Mouse (Mus musculus) layer of hippocampus, postnatal 10 days (tissue): ENCODE measurements around the gene 4933430I17Rik. TPM values are rescaled to one million over a fixed set of nuclear protein-coding genes. Genes with fewer than 3 reads are reported as not detected.
A peak's percentile ranks its signal among the peaks of the same experiment; 100 is the strongest.
"Not testable (repeated sequence)": the region's sequence is repeated elsewhere in the genome, so short reads cannot be mapped to it uniquely, and the experiment has no call there.

Experiments
- DNase-seq, 2 experiments: peaks; one replicate each; pipeline ENCODE4 v3.0.0; 2021; ENCODE audit warnings: low spot score in 2 of 2
- total RNA-seq, 2 experiments: library from RNA; stranded (reverse); gene quantifications; 2 replicates each; pipeline ENCODE4 v1.2.3; 2021

4933430I17Rik gene
- total RNA-seq, 2 experiments from 2014 or later: 0.18 to 0.46 TPM

DNA sequence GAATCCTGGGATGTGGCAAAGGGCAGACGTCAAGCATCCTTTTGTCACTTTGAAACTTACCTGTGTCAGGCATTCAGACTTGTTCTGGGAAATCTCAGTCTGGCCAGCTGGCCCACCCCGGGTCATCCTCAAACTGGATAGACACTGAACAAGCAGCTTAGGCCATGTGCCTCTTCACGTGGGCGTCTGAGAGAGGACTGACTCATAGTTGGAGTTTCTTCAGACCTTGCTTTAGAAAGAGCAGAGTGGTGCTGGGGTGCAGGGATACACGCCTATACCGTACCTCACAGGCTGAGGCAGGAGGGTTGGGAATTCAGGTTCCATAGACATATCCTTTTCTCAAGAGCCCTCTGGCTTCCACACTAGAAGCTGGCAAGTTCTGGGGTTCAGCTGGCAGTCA lies 18.6 kb downstream of the 4933430I17Rik start:
- no peak for DNase-seq

- no peak for DNase-seq
These were observed 19.6 kb downstream of the 4933430I17Rik start for GRCm38 (mm10) chr4:62544801-62545200.

GRCm38 (mm10) chr4:62551966-62552365 lies 26.8 kb downstream of the 4933430I17Rik start:
- DNase-seq: no peak

DNA sequence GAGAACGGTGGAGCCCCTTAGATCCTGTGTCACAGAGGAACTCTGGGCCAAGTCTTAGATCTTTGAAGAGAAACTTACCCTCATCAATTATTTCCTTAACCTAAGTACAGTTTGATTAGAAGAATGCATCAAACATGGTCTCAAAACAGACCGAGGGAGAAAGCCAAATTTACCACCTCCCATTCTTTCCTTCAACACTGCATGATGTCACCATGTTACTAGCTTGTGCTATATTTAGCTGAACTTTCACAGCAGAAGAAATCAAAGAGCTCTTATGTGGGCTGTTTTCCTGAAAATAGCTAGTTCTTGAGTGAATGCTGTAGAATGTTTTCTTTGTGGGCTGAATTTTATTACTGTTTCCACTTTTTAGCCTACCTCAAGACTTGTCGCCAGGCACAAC lies 32.3 kb downstream of the 4933430I17Rik start:
- no peak for DNase-seq

GRCm38 (mm10) chr4:62559797-62560329 lies 34.7 kb downstream of the 4933430I17Rik start, which contains the start of gene Rgs3:
Gene Rgs3, plus strand, starts transcription at chr4:62559847.
- DNase-seq: no peak

DNA sequence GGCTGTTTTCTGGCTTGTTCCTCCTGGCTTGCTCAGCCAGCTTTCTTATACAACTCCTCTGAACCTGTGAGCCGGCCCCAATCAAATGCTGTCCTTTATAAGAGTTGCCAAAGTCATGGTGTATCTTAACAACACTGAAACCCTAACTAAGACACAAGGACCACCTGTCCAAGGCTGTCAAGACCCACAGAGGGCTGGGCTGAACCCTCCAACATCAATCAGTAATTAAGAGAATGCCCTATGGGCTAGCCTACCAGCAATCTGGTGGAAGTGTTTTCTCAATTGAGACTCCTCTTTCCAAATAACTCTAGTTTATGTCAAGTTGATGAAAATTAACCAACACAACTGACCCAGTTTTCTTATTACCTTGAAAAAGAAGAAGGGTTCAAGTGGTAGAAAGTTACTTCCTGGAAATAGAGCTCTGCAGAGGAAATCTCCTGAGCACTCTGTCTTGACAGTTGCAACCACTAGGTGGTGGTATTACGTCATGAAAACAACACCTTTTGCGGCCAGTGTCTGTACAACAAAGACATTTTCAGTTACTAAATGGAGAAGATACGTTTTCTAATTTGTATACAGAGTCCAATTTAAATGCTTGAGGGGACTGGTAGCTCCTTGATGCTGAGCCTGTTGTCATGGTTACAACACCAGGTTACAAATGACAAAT lies 35.9 kb downstream of the 4933430I17Rik start:
- peak; percentile 80 to 83 for DNase-seq

DNA sequence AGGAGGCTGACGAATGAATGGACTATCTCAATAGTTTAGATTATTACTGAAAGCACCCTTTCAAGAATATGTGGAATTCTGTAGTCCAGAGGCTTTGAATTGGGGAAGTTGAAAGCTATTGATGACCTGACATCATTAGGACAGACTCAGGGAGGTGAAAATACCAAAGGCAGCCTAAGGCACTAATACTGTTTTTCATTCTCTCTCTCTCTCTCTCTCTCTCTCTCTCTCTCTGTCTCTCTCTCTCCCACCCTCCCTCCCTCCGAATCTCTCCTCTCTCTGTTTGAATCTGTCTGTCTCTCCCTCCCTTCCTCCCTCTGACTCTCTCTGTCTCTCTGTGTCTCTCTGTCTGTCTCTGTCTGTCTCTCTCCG lies 36.4 kb downstream of the 4933430I17Rik start:
- no peak for DNase-seq

DNA sequence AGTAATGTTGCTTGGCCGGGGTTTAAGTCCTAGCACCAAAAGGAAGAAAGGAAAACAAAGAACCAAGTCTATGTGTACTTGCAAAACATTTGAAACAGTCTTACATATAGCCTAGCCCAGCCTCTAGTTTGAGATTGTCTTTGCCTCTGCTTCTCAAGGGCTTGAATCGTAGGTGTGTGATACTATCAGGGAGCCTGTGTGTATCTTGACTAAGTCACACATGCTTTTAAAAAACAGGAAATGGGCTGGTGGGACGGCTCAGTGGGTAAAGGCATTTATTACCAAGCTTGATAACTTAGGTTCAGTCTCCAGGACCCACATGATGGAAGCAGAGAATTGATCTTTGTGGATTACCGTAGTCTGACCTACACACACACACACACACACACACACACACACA lies 36.8 kb downstream of the 4933430I17Rik start:
- no peak for DNase-seq

GRCm38 (mm10) chr4:62566530-62566929 lies 41.4 kb downstream of the 4933430I17Rik start:
- DNase-seq: no peak

DNA sequence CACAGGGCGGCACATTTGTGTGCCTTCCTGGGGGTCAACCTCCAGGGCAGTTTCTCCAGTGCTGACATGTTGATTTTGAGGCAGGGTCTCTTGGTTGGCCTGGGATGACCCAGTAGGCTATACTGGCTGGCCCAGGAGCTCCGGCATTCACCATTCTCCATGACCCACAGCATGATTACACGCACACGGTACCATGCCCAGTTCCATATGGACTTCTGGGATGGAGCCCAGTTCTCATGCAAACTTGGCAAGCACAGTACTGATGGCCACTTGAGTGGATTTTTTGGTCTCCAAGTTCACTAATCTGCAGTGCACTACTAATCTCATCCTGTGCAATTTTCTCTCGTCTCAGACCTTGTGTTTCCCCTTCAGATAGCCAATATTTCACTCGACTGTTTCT lies 42.5 kb downstream of the 4933430I17Rik start:
- DNase-seq: no peak

- DNase-seq: no peak
These were observed 43.2 kb downstream of the 4933430I17Rik start for GRCm38 (mm10) chr4:62568359-62568758.

DNA sequence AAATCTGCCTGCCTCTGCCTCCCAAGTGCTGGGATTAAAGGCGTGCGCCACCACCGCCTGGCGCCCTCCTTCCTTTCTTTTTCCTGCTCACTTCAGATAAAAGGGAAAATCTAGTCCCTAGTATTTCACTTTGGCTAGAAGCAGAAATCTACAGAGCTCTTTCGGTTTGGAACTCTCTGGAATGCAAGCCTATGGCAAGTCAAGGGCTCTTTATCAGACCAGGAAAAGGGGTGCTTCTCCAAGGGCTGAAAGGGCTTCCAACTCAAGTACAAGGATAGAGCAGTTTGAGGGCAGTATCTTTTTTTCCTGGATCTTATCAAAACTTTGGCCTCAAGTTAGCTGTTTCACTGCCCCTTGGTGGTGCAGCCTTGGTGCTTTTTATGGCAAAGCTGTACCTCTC lies 44.4 kb downstream of the 4933430I17Rik start:
- no peak for DNase-seq

DNA sequence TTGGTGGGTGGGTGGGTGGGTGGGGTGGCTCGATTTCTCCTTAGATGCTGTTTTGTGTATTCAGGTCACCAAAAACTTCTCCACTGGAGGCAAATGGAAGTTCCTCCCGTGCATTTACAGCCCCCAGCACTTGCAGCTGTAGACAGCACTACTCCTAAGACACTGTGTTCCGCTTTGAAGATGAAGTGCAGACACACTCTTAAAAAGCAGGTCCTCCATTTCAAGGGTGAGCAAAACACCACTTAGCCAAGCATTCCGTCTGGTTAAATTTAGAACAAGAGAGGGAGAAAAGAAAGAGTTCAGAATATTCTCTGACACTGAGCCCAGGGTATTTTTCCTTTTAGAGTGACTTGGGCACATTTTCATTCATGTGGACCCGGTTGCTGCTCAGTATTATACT lies 44.9 kb downstream of the 4933430I17Rik start:
- no peak for DNase-seq

DNA sequence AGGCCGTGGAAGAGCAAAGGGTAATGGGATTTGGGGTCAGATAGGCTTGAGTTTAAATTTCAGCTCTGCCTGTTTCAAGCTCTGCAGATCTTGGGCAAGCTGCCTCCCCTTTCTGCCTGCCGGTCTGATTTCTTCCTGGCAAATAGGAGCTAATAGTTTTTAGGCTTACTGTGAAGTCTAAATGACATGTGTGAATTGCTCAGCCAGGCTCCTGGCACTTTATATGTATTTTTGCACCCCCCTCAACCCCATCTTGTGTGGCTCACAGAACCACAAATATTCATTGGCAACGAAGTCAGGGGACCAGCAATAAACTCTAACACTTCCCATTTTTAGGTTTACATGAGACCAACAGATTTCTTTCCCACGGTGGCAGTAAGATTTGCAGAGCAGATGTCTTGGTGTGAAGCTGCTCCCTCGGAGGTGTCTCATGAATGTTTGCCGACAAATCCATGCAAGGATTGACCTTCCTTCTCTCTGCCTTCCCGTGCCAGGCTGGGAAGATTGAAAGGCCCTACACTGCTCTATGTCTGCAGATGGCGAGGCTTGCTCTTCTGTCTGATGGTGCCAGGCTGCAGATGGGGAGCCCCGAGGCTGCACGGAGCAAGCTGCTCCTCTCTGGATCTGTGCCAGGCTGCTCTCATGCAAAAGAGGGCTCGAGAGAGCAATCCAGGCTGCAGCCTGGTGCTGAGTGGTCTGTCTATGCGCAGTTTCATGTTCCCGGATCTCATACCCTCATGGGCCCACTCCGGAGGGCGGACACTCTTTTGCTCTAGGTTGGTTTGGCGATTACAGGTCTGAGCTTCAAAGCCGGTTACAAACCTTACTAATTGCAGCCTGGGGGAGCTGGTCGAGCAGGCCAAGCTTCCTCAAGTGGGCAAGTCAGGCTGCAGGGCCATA lies 57.4 kb downstream of the 4933430I17Rik start:
- peak; percentile 82 to 85 for DNase-seq

DNA sequence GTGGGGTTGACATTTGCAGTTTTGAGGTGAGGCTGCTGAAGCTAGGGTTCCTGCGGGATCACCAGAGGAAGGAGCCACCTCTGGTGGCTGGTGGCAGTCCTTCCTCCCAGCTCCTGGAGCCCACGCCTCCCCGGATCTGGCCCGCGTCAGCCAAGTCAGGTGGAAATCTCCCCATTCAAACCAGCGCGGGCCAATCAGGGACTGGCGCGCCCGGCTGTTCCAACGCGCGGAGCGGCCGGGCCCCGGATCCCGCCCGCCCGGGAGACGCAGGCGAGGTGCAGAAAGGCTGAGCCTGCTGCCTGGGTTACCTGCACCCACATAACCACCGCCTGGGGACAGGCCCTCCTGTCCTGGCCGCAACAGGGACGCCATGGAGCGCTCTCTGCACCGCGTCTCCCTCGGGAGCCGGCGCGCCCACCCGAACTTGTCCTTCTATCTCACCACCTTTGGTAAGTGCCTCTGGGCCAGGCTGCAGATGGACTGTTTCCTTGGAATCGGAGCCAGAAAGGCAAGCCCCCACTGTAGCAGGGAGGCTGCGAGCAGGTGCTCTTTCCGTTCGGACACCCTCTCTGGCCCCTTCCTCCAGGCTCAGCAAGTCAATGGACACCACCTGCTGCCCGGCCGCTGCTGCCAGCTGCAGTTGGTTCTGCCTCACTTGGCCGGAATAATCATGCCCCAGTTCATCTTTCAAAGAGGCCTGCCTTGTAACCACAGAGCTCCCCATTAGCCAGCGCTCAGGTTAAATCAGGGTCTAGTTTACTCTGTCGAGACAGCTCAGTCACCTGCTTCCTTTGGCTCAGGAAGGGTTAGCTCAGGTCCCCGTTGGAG lies 58.3 kb downstream of the 4933430I17Rik start:
- peak; percentile 47 to 63 for DNase-seq

- no peak for DNase-seq
These were observed 61.9 kb downstream of the 4933430I17Rik start for GRCm38 (mm10) chr4:62587067-62587466.

GRCm38 (mm10) chr4:62590878-62591277 lies 65.7 kb downstream of the 4933430I17Rik start:
- no peak for DNase-seq

GRCm38 (mm10) chr4:62591326-62591725 lies 66.2 kb downstream of the 4933430I17Rik start:
- peak in 1 of 2 experiments; percentile 38 for DNase-seq

- DNase-seq: not testable (repeated sequence)
These were observed 68.5 kb downstream of the 4933430I17Rik start for GRCm38 (mm10) chr4:62593546-62594240.

DNA sequence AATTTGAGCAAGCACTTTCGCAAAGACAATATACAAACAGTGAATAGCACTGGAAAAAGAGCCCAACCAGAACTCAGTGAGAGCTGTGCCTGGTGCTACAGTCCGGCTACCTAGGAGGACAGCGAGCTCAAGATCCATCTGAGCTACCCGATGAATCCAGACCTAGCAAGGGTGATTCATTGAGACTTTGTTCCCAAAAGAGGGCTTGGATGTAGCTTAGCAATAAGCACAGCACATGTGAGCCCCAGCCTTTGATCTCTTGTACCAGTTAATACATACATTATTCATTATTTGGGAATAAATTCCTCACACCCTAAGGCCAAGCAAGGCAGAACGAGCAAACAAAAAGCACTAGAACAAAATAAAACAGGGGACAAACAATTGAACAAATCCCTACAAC lies 69.3 kb downstream of the 4933430I17Rik start:
- DNase-seq: no peak

GRCm38 (mm10) chr4:62596051-62596450 lies 70.9 kb downstream of the 4933430I17Rik start:
- peak; percentile 39 to 63 for DNase-seq
